Mouse (Mus musculus) forebrain, embryonic 11.5 days (tissue): ENCODE measurements around the gene Rfx1. TPM values are rescaled to one million over a fixed set of nuclear protein-coding genes. Genes with fewer than 3 reads are reported as not detected.

Source experiments
- microRNA counts: library from miRNA; unstranded; fragments of <30 nt; microRNA quantifications from one replicate; lab custom pipeline; 2015
- microRNA-seq: library from miRNA; unstranded; fragments of <30 nt; microRNA quantifications from one replicate; pipeline ENCODE4, GENCODE M21; 2016; ENCODE audit not compliant: insufficient number of aligned reads
- polyA plus RNA-seq: library from polyadenylated mRNA; unstranded; fragments of >200 nt; fragmentation: Nextera tagmentation; extraction: Ambion mirVana; gene quantifications from 2 replicates; pipeline ENCODE4 v1.2.1, GENCODE M21; 2014

Gene Rfx1
- polyA plus RNA-seq, 1 experiment from 2014 or later: 11.5 TPM

MicroRNAs within 50 kb of the gene (microRNA counts, 519-probe panel; counts per million panel counts)
- 4,211 counts per million, percentile 33 among the panel's probes with 10 or more counts for microRNA mmu-miR-709 (lab: Ali Mortazavi, UCI)

Small RNA genes lying within 50 kb of the gene (microRNA-seq; reads per million reads assigned to microRNA genes)
- gene Mir709: not detected

Other genes with a start within 250 kb of the Rfx1 start
- 24.5 and 27.8 TPM in 2 replicates for gene Adgrl1, start 166.7 kb upstream of the Rfx1 start, polyA plus RNA-seq
- gene Gm10644, start 111.6 kb upstream of the Rfx1 start, polyA plus RNA-seq: 0.92 and 1.2 TPM in 2 replicates
- gene Asf1b, start 111.3 kb upstream of the Rfx1 start, polyA plus RNA-seq: 92.7 and 94.0 TPM in 2 replicates
- gene Prkaca, start 93.8 kb upstream of the Rfx1 start, polyA plus RNA-seq: 171 and 189 TPM in 2 replicates
- 12.3 and 16.8 TPM in 2 replicates for gene Samd1, start 69.2 kb upstream of the Rfx1 start, polyA plus RNA-seq
- 0.87 and 0.90 TPM in 2 replicates for gene 1700067K01Rik, start 65.3 kb upstream of the Rfx1 start, polyA plus RNA-seq
- 0.47 and 0.73 TPM in 2 replicates for gene 2210011C24Rik, start 54.7 kb upstream of the Rfx1 start, polyA plus RNA-seq
- 2.5 and 4.4 TPM in 2 replicates for gene Palm3, start 45.4 kb upstream of the Rfx1 start, polyA plus RNA-seq
- 0.19 and 0.24 TPM in 2 replicates for gene Il27ra, start 24.2 kb upstream of the Rfx1 start, polyA plus RNA-seq
- gene Rln3, start 21.8 kb upstream of the Rfx1 start, polyA plus RNA-seq: not detected in 2 replicates
- gene Gm10643, start 1.7 kb upstream of the Rfx1 start, polyA plus RNA-seq: 1.4 and 1.6 TPM in 2 replicates
- gene Dcaf15, start 37.9 kb downstream of the Rfx1 start, polyA plus RNA-seq: 14.4 and 14.5 TPM in 2 replicates
- gene Podnl1, start 59.2 kb downstream of the Rfx1 start, polyA plus RNA-seq: 0.17 and 0.21 TPM in 2 replicates
- 16.0 and 17.1 TPM in 2 replicates for gene Cc2d1a, start 81.1 kb downstream of the Rfx1 start, polyA plus RNA-seq
- gene 4930432K21Rik, start 81.2 kb downstream of the Rfx1 start, polyA plus RNA-seq: 1.2 and 1.5 TPM in 2 replicates
- gene Nanos3, start 118.4 kb downstream of the Rfx1 start, polyA plus RNA-seq: 2.9 and 5.0 TPM in 2 replicates
- gene Zswim4, start 170.2 kb downstream of the Rfx1 start, polyA plus RNA-seq: 34.7 and 37.1 TPM in 2 replicates
- gene D8Ertd738e, start 182.9 kb downstream of the Rfx1 start, polyA plus RNA-seq: 277 and 303 TPM in 2 replicates
- 52.0 and 59.6 TPM in 2 replicates for gene Mri1, start 190.5 kb downstream of the Rfx1 start, polyA plus RNA-seq
- gene Ccdc130, start 203.5 kb downstream of the Rfx1 start, polyA plus RNA-seq: 21.0 and 25.5 TPM in 2 replicates